Mouse (Mus musculus) bone marrow, adult 2 months (tissue): Measurements from ENCODE around the gene Snx11.

Source experiments
- CTCF ChIP-seq: fragments of 200-500 bp; IDR thresholded peaks from 2 replicates; pipeline ENCODE4 v1.5.1; 2011; ENCODE audit warnings: low read length, control low read depth; ENCODE audit not compliant: control insufficient read depth, insufficient read depth
- POLR2A ChIP-seq: fragments of 200-500 bp; IDR thresholded peaks from 2 replicates; pipeline ENCODE4 v1.6.1; 2011; ENCODE audit warnings: low read depth, mild to moderate bottlenecking, control low read depth, low read length, borderline replicate concordance; ENCODE audit not compliant: control insufficient read depth

DNA sequence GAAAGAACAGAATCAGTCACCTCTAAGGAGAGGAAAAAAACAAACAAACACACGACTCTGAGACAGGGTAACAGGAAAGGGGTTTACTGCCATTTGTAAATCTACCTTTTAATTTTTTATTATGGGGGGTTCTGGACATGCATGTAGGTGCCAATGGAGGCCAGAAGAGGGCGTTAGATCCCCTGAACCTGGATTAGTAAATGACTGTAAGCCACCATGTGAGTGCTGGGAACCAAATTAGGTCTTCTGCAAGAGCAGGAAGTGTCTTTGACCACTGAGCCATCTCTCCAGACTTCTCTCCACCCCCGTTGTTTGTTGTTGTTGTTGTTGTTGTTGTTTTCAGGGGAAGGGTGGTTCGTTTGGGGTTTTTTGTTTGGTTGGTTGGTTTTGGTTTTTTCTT lies 19.9 kb downstream of the Snx11 start:
- TF ChIP-seq CTCF: no peak
- TF ChIP-seq POLR2A: no peak
